Mouse (Mus musculus) megakaryocyte, embryonic 14.5 days (primary cell): ENCODE results near the gene Cd200r3.

ENCODE experiments used
- FLI1 ChIP-seq: IDR thresholded peaks from 2 replicates; pipeline ENCODE4 v1.6.1; 2012; ENCODE audit warnings: low read length, inconsistent platforms, mixed read lengths
- GATA1 ChIP-seq: IDR thresholded peaks from 3 replicates; pipeline ENCODE4 v1.6.1; 2012; ENCODE audit warnings: mixed read lengths, low read length, inconsistent platforms, borderline replicate concordance

DNA sequence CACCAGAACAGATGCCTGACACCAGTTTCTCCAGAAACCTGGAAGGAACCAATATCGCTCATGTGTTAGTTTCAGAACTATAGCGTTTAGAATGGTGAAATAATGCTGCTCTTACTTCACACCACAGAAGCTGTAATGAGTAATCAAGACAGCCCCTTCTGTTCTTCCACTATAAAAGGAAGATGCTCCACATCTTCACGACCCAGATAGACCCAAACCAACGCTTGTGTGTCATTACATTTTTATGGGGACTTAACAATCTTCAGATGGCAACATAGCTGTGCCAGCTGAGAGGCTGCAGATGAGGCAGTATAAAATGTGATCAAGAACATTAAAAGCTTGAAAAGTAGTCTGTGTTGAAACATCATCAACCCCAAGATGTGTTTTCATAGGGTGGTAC is 64.3 kb downstream of the Cd200r3 start:
- TF ChIP-seq FLI1 (no peak), GATA1 (no peak)
